Mouse (Mus musculus) stomach, postnatal 0 days (tissue): ENCODE data around the gene Calcoco1.

Experiments used
- CTCF ChIP-seq: IDR thresholded peaks from 2 replicates; pipeline ENCODE4 v1.5.1; 2016; ENCODE audit warnings: antibody characterized with exemption, low read depth, mild to moderate bottlenecking, moderate library complexity
- EP300 ChIP-seq: optimal IDR thresholded peaks from 2 replicates; pipeline ENCODE3; 2016; ENCODE audit warnings: antibody characterized with exemption

DNA sequence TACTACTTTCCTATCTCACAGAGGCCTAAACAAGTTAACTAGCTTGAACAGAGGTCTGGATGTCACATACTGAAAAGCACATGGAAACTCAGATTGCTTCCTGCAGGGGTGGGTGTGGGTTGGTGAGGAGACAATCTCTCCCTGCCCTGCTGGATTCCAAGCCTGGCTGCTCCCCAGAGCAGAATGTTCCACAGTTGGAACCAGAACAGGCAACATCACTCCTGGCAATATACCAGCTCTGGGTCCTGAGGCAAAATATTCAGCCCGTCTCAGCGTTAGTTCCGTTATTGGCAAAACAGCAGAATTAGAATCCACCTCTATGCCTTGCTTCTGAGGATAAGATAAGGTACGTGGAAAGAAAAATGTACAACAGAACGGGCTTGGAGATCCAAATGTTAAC is 28.3 kb upstream of the Calcoco1 start:
- no peak for TF ChIP-seq EP300
- no peak for TF ChIP-seq CTCF
